Mouse (Mus musculus): ENCODE data around the gene Ifitm10. TPM values are rescaled to one million over a fixed set of nuclear protein-coding genes. Genes with fewer than 3 reads are reported as not detected.

The Ifitm10 gene
- total and polyA plus RNA-seq, 3 experiments, result not detected

- Histone ChIP-seq H3K27me3 (replicated peaks) (peaks cover 8% of the 10 kb centered on the region), H3K4me1 (ENCODE audit: control insufficient read depth in 1 of 2, insufficient read depth in 2 of 2) (no peaks in the 10 kb centered on the region), H3K9me3 (replicated peaks; ENCODE audit: low read length) (no peaks in the 10 kb centered on the region), H3K36me3 (replicated peaks in 1 of 2; ENCODE audit: control insufficient read depth in 1 of 2, insufficient read depth in 1 of 2, low read length in 1 of 2) (no peaks in the 10 kb centered on the region), H3K4me3 (replicated peaks in 1 of 3; ENCODE audit: low read depth in 2 of 3, low read length in 2 of 3, poor library complexity in 1 of 3) (no peak overlapping the region), H3K27ac (ENCODE audit: insufficient read depth, low read depth) (no peak overlapping the region), H3K79me2 (replicated peaks; ENCODE audit: control insufficient read depth, extremely low read depth, insufficient read depth, poor library complexity, severe bottlenecking) (no peaks in the 10 kb centered on the region), H3K9ac (ENCODE audit: insufficient read depth, low read depth) (no peak overlapping the region), H3K4me2 (ENCODE audit: insufficient read depth, low read depth, poor library complexity, severe bottlenecking) (no peak overlapping the region)
- in situ Hi-C loops (cut with MboI; ENCODE audit: low pct_ligation_motif_present, low pct_unique_long_range_greater_than_20kb, low sequenced_read_pairs) (loop anchor here (5.0 kb wide), 1 partner anchor 72 kb away; no protein-coding TSS in a partner anchor), dilution Hi-C loops (cut with MboI; ENCODE audit: extremely low pct_ligation_motif_present, extremely low pct_unique_long_range_greater_than_20kb, low sequenced_read_pairs) (no loop called here)
- DNase-seq (ENCODE audit: extremely low read depth), result no peak
- TF ChIP-seq BHLHE40 (IDR thresholded peaks at IDR 0.05; ENCODE audit: low read depth, low read length), result no peak
- TF ChIP-seq EP300 (IDR thresholded peaks at IDR 0.05; ENCODE audit: low read length), result no peak
- no peak for TF ChIP-seq JUN (IDR thresholded peaks at IDR 0.05; ENCODE audit: insufficient read depth, low read depth, low read length)
- TF ChIP-seq ZNF384 (IDR thresholded peaks at IDR 0.05; ENCODE audit: low read depth, low read length), result no peak
- TF ChIP-seq ETS1 (conservative IDR thresholded peaks at IDR 0.05; ENCODE audit: low read depth, low read length), result no peak
These were observed 36.0 kb upstream of the Ifitm10 start for GRCm38 (mm10) chr7:142409603-142410002.

- Histone ChIP-seq H3K79me2 (replicated peaks; ENCODE audit: control insufficient read depth, extremely low read depth, insufficient read depth, poor library complexity, severe bottlenecking) (no peaks in the 10 kb centered on the region), H3K4me2 (ENCODE audit: insufficient read depth, low read depth, poor library complexity, severe bottlenecking) (no peak overlapping the region), H3K4me3 (replicated peaks in 1 of 3; ENCODE audit: low read depth in 2 of 3, low read length in 2 of 3, poor library complexity in 1 of 3) (no peak overlapping the region), H3K9me3 (replicated peaks; ENCODE audit: low read length) (no peaks in the 10 kb centered on the region), H3K27ac (ENCODE audit: insufficient read depth, low read depth) (no peak overlapping the region), H3K4me1 (ENCODE audit: control insufficient read depth in 1 of 2, insufficient read depth in 2 of 2) (no peaks in the 10 kb centered on the region), H3K27me3 (replicated peaks) (peaks cover 8% of the 10 kb centered on the region), H3K9ac (ENCODE audit: insufficient read depth, low read depth) (no peak overlapping the region), H3K36me3 (replicated peaks in 1 of 2; ENCODE audit: control insufficient read depth in 1 of 2, insufficient read depth in 1 of 2, low read length in 1 of 2) (no peaks in the 10 kb centered on the region)
- DNase-seq (ENCODE audit: extremely low read depth), result no peak
- no peak for TF ChIP-seq UBTF (IDR thresholded peaks at IDR 0.05; ENCODE audit: low read depth, low read length)
- TF ChIP-seq MAX (IDR thresholded peaks at IDR 0.05; ENCODE audit: low read length), result no peak
- no peak for TF ChIP-seq GABPA (IDR thresholded peaks at IDR 0.05; ENCODE audit: insufficient replicate concordance, low read depth, low read length)
- TF ChIP-seq USF1 (IDR thresholded peaks at IDR 0.05; ENCODE audit: low read depth, low read length), result no peak
- no peak for TF ChIP-seq JUND (conservative IDR thresholded peaks at IDR 0.05; ENCODE audit: low read depth, low read length)
- no peak for TF ChIP-seq CHD1 (IDR thresholded peaks at IDR 0.05; ENCODE audit: low read depth, low read length)
- TF ChIP-seq ZC3H11A (IDR thresholded peaks at IDR 0.05; ENCODE audit: low read depth, low read length), result no peak
- TF ChIP-seq E2F4 (IDR thresholded peaks at IDR 0.05; ENCODE audit: insufficient replicate concordance, low read depth, low read length), result no peak
- TF ChIP-seq POLR2AphosphoS2 (IDR thresholded peaks at IDR 0.05; ENCODE audit: low read depth, low read length), result no peak
- no peak for TF ChIP-seq JUN (IDR thresholded peaks at IDR 0.05; ENCODE audit: insufficient read depth, low read depth, low read length)
- TF ChIP-seq BHLHE40 (IDR thresholded peaks at IDR 0.05; ENCODE audit: low read depth, low read length), result no peak
- TF ChIP-seq TCF12 (IDR thresholded peaks at IDR 0.05; ENCODE audit: low read depth, low read length), result no peak
- no peak for TF ChIP-seq RAD21 (IDR thresholded peaks at IDR 0.05; ENCODE audit: low read depth, low read length)
- no peak for TF ChIP-seq POLR2A (IDR thresholded peaks at IDR 0.05; ENCODE audit: low read depth, low read length)
- TF ChIP-seq RCOR1 (conservative IDR thresholded peaks at IDR 0.05; ENCODE audit: low read depth, low read length), result no peak
- in situ Hi-C loops (cut with MboI; ENCODE audit: low pct_ligation_motif_present, low pct_unique_long_range_greater_than_20kb, low sequenced_read_pairs), result no loop called here
- dilution Hi-C loops (cut with MboI; ENCODE audit: extremely low pct_ligation_motif_present, extremely low pct_unique_long_range_greater_than_20kb, low sequenced_read_pairs), result no loop called here
These were observed 35.1 kb upstream of the Ifitm10 start for GRCm38 (mm10) chr7:142408686-142409085.
